In genomic region chr13:53392910-53393309, GRCm38 (mm10) we compare ENCODE assay signal across 17 mouse cellular contexts. TPM values are rescaled to one million over a fixed set of nuclear protein-coding genes. Genes with fewer than 3 reads are reported as not detected.
A peak's percentile ranks its signal among the peaks of the same experiment; 100 is the strongest.
DNase-seq lines count a peak whose midpoint lies in the region; ATAC-seq and TF ChIP-seq lines count a peak whose summit lies in the region.
"Had no signal": no experiment of that assay in that cellular context is flagged by ENCODE, and none has a peak within 500 bp of the region (broad histone marks: within the 10 kb centered on the region; RNA-seq: fewer than 3 reads in every experiment).

No protein-coding gene starts in this region.

- H3K27ac ChIP-seq in intestine, postnatal 0 days (ENCODE audit: low read depth, low read length) = no peak overlapping the region
- no peak overlapping the region for H3K27ac ChIP-seq in intestine, embryonic 16.5 days (ENCODE audit: low read length)
- H3K27ac ChIP-seq in forebrain, embryonic 12.5 days = no peak overlapping the region
- H3K27ac ChIP-seq: embryonic facial prominence, embryonic 12.5 days; hindbrain, embryonic 15.5 days; liver, embryonic 15.5 days had no signal

- no peak overlapping the region for H3K9ac ChIP-seq in intestine, postnatal 0 days (ENCODE audit: low read depth, low read length)
- no peak overlapping the region for H3K9ac ChIP-seq in intestine, embryonic 16.5 days (ENCODE audit: low read depth, low read length)
- H3K9ac ChIP-seq in forebrain, embryonic 12.5 days = no peak overlapping the region
- H3K9ac ChIP-seq: embryonic facial prominence, embryonic 12.5 days; hindbrain, embryonic 15.5 days; limb, embryonic 12.5 days; liver, embryonic 15.5 days had no signal

- H3K36me3 ChIP-seq in intestine, postnatal 0 days (ENCODE audit: control insufficient read depth, insufficient read depth) = no peaks in the 10 kb centered on the region
- no peaks in the 10 kb centered on the region for H3K36me3 ChIP-seq in intestine, embryonic 16.5 days (ENCODE audit: control insufficient read depth, insufficient read depth, low read length)
- H3K36me3 ChIP-seq in forebrain, embryonic 12.5 days (replicated peaks) = no peaks in the 10 kb centered on the region
- H3K36me3 ChIP-seq: embryonic facial prominence, embryonic 12.5 days; hindbrain, embryonic 15.5 days; limb, embryonic 12.5 days; liver, embryonic 15.5 days had no signal

- H3K4me3 ChIP-seq in intestine, postnatal 0 days (ENCODE audit: low read depth, low read length) = no peak overlapping the region
- H3K4me3 ChIP-seq in intestine, embryonic 16.5 days (ENCODE audit: low read length) = no peak overlapping the region
- H3K4me3 ChIP-seq in forebrain, embryonic 12.5 days (replicated peaks) = no peak overlapping the region
- H3K4me3 ChIP-seq: liver, embryonic 15.5 days had no signal

- no peaks in the 10 kb centered on the region for H3K4me1 ChIP-seq in intestine, postnatal 0 days (replicated peaks; ENCODE audit: control insufficient read depth, insufficient read depth, low read length)
- H3K4me1 ChIP-seq in intestine, embryonic 16.5 days (ENCODE audit: control insufficient read depth, insufficient read depth, low read length) = no peaks in the 10 kb centered on the region
- H3K4me1 ChIP-seq in forebrain, embryonic 12.5 days = peaks cover 5% of the 10 kb centered on the region; the same call in 1 of the 2 replicates
- H3K4me1 ChIP-seq: liver, embryonic 15.5 days had no signal

- 56% methylated on average over 6 of the region's 6 CpGs for whole genome bisulfite sequencing in intestine, postnatal 0 days
- WGBS in intestine, embryonic 16.5 days = 54% methylated on average over 6 of the region's 6 CpGs
- 68% methylated on average over 6 of the region's 6 CpGs for WGBS in forebrain, embryonic 12.5 days

- no peak for ATAC-seq in intestine, postnatal 0 days
- ATAC-seq in intestine, embryonic 16.5 days = no peak
- no peak for ATAC-seq in forebrain, embryonic 12.5 days (ENCODE audit: low FRiP score)

- 0 out of 2 replicates have a peak, but pooled peaks cover 5% of the 10 kb centered on the region for H3K27me3 ChIP-seq in intestine, postnatal 0 days (replicated peaks; ENCODE audit: control insufficient read depth, insufficient read depth, low read length)
- no peaks in the 10 kb centered on the region for H3K27me3 ChIP-seq in intestine, embryonic 16.5 days (replicated peaks; ENCODE audit: control insufficient read depth, insufficient read depth, low read length)
- H3K27me3 ChIP-seq in forebrain, embryonic 12.5 days = peaks cover 6% of the 10 kb centered on the region; the same call in 1 of the 2 replicates
- H3K27me3 ChIP-seq: embryonic facial prominence, embryonic 12.5 days; liver, embryonic 15.5 days had no signal

- H3K9me3 ChIP-seq in intestine, postnatal 0 days (ENCODE audit: control insufficient read depth) = no peaks in the 10 kb centered on the region
- H3K9me3 ChIP-seq in intestine, embryonic 16.5 days (ENCODE audit: control insufficient read depth, low read length) = no peaks in the 10 kb centered on the region
- H3K9me3 ChIP-seq in forebrain, embryonic 12.5 days = no peaks in the 10 kb centered on the region
- H3K9me3 ChIP-seq: embryonic facial prominence, embryonic 12.5 days; hindbrain, embryonic 15.5 days; limb, embryonic 12.5 days; liver, embryonic 15.5 days had no signal

- no peak overlapping the region for H3K4me2 ChIP-seq in intestine, postnatal 0 days (replicated peaks; ENCODE audit: low read depth)
- H3K4me2 ChIP-seq in intestine, embryonic 16.5 days (ENCODE audit: low read depth, low read length) = no peak overlapping the region
- no peak overlapping the region for H3K4me2 ChIP-seq in forebrain, embryonic 12.5 days
- H3K4me2 ChIP-seq: liver, embryonic 15.5 days had no signal

- peak; percentile 12 to 20 for DNase-seq in cerebellum, postnatal 25 days
- DNase-seq in cerebellum, adult 18-20 months = no peak
- DNase-seq in 416B (ENCODE audit: low read depth) (peak; percentile 17), MN1 (ENCODE audit: low spot score) (peak; percentile 22)
- no peak for DNase-seq in spleen, adult 18-20 months
- DNase-seq: cerebellum, adult 11 months; kidney, adult 2 months; lung, postnatal 4 days; right cerebral cortex, postnatal 14 days; thymus, adult 2 months had no signal

- TF ChIP-seq CTCF in intestine, postnatal 0 days (IDR thresholded peaks at IDR 0.05; ENCODE audit: low read depth) = peak; percentile 33

RNA-seq across cellular contexts. Expression of gene Sptlc1, which starts 15.7 kb away (rescaled TPM):
- 27.1 and 27.2 TPM in 2 replicates for polyA plus RNA-seq in intestine, postnatal 0 days (2015; fragmentation: Nextera tagmentation; extraction: Ambion mirVana)
- polyA plus RNA-seq in intestine, embryonic 16.5 days (2015; fragmentation: Nextera tagmentation; extraction: Ambion mirVana) = 39.3 and 40.5 TPM in 2 replicates
- polyA plus RNA-seq in forebrain, embryonic 12.5 days (2016; fragmentation: Nextera tagmentation; extraction: Ambion mirVana) = 28.7 and 32.7 TPM in 2 replicates

Comparison
In these comparisons a context has a peak if more than half of its experiments do, and no peak if none do; other contexts are left out.
1. DNase-seq: peak in cerebellum, postnatal 25 days (2 of 2), 416B (single experiment) and MN1 (single experiment); none in cerebellum, adult 18-20 months (0 of 2) and spleen, adult 18-20 months (0 of 2).